Mouse (Mus musculus): ENCODE measurements around the gene Prss23.

GRCm38 (mm10) chr7:89539391-89539790 lies 12.4 kb upstream of the Prss23 start:
- TF ChIP-seq MAX (IDR thresholded peaks at IDR 0.05; ENCODE audit: low read depth): no peak
- peak in 1 of 3 experiments; percentile 13 for TF ChIP-seq MYOD1 (IDR thresholded peaks at IDR 0.05; ENCODE audit: control insufficient read depth in 1 of 3, insufficient read length in 2 of 3, low read depth in 2 of 3)
